Mouse (Mus musculus) spleen, adult 2 months (tissue): Measurements from ENCODE around the gene Elmo1.

ENCODE experiments used
- CTCF ChIP-seq: fragments of 200-500 bp; IDR thresholded peaks from 2 replicates; pipeline ENCODE4 v1.5.1; 2011; ENCODE audit warnings: mild to moderate bottlenecking, inconsistent platforms; ENCODE audit not compliant: insufficient read depth, insufficient read length, insufficient replicate concordance; ENCODE audit errors: extremely low read depth
- POLR2A ChIP-seq: fragments of 200-500 bp; IDR thresholded peaks from 2 replicates; pipeline ENCODE4 v1.6.1; 2011; ENCODE audit warnings: low read depth, low read length, inconsistent platforms

- TF ChIP-seq CTCF (no peak), POLR2A (no peak)
Observed at GRCm38 (mm10) chr13:20598618-20599017, 508.2 kb downstream of the Elmo1 start.
